Mouse (Mus musculus): ENCODE measurements around the gene Erbb2.
"Not testable (repeated sequence)": the region's sequence is repeated elsewhere in the genome, so short reads cannot be mapped to it uniquely, and the experiment has no call there.

The Erbb2 gene

GRCm38 (mm10) chr11:98412273-98412796 is at the start of gene Erbb2:
TSS of gene Erbb2 (plus strand) at chr11:98412470.
- DNase-seq (ENCODE audit: low spot score) = no peak

DNA sequence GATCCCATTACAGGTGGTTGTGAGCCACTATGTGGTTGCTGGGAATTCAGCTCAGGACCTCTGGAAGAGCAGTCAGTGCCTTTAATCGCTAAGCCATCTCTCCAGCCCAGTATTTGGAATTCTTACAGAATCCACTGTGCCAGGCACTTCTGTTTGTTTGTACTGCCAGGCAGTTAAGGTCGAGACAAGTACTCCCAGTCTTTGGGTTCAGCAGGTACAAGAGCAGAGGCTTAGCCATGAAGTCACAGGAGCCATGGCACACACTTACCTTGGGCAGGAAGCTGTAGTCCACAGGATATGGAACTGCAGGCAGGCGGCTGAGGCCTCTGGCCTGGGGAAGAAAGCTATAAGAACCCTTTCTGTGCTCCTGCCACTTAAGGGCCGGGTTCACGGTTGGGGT is 48.5 kb upstream of the Erbb2 start:
- no peak for DNase-seq (ENCODE audit: low spot score)

DNA sequence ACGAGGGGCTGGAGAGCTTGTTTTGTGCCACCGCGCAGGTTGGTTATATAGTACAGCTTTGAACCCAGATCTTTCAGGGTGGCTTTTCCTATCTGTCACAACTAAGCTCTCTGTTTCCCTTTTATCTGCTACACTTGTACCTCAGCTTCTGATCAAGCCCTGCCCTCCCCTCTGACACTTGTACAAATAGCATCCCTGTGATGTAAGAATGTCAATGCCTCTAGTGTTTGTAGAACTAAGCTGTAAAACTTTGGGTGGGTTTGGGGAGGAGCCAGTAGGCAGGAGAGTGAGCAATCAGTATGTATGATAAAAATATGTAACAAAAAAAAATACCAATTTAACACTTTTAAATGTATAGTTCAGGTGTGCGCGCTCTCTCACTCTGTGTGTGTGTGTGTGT is 47.9 kb upstream of the Erbb2 start:
- no peak for DNase-seq (ENCODE audit: low spot score)

GRCm38 (mm10) chr11:98366290-98366689 is 46.0 kb upstream of the Erbb2 start:
- no peak for DNase-seq (ENCODE audit: low spot score)

DNA sequence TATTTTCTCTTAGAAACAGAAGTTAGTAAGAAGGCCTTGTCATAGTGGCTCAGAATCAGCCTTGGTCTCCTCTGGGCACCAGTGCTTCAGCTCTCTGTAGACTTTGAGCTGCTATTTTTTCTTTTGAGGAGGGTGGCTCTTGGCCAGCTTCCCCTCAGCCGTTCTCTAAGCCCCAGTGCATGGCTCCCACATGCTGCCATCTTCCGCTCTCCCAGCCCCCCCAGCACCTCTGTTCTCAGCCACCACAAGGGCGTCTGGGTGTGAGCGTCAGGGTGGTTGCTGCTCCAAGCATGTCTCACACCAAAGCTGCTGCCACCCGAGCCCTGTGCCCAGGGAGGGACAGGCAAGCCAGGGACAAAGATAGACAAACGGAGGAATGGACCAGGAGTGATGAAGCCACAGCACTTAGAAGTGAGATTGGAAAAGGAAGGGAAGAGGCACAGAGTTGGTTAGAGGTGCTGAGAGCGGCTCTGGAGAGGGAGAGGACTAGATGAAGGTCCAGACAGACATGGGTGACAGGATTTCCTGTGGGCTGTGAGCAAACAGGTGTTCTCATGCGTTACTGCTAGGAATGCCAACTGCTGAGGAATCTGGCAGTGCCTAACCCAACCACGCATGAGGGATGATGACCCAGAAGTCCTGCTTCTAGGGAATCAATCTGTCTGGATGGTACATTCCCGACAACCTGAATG is 45.0 kb upstream of the Erbb2 start:
- peak; percentile 60 for DNase-seq (ENCODE audit: low spot score)

GRCm38 (mm10) chr11:98367863-98368186 is 44.4 kb upstream of the Erbb2 start:
- no peak for DNase-seq (ENCODE audit: low spot score)

DNA sequence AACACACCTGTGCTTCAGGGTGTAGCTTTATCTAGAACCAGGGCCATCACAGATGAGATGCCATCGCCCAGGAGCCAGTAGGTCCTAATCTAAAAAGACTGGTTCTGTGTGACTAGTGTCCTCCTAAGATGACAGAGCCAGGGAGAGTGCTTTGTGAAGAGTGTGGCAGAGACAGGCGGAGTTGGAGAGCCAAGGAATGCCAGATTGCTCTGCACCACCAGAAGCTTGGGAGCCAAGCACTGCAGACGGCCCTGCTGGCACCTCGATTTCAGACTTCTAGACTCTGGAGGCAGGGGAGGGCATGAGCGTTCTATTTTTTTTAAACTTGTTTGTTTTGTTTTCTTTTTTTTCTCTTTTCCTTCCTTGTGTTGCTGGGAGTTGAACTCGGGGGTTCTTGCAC is 42.9 kb upstream of the Erbb2 start:
- no peak for DNase-seq (ENCODE audit: low spot score)

- no peak for DNase-seq (ENCODE audit: low spot score)
Measured at GRCm38 (mm10) chr11:98370588-98370987, 41.7 kb upstream of the Erbb2 start.

DNA sequence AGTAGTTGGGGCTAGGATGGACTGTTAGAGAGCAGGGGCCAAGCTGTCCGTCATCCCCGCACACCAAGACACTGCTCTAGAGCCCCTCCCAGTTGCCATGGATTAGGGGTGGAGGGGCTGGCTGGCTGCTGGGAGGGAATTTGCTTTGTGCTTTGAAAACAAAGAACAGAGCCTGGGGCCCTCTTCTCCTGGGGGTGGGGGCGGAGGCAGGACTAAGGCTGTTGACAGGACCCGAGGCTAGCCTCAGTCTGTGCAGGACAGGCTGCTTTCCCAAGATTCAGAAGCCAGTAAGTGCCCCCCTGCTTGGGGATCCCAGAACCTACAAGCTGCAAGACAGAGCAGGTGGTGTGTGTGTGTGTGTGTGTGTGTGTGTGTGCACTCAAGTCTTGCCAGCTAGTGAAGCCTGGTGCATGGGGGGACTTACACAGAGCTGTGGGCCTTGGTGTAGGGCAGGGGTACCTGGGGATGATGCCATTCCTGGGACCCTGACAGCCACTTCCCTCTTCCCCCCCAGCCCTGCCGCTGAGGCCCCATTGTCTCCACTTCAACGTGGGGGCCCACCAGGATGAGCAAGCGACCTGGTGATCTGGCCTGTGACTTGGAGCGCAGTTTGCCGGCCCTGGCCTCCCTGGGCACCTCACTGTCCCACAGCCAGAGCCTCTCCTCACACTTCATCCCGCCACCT is 40.6 kb upstream of the Erbb2 start:
- DNase-seq (ENCODE audit: low spot score) = no peak

GRCm38 (mm10) chr11:98372406-98372805 is 39.9 kb upstream of the Erbb2 start:
- DNase-seq (ENCODE audit: low spot score) = peak; percentile 74

- no peak for DNase-seq (ENCODE audit: low spot score)
Measured at GRCm38 (mm10) chr11:98373244-98373643, 39.0 kb upstream of the Erbb2 start.

DNA sequence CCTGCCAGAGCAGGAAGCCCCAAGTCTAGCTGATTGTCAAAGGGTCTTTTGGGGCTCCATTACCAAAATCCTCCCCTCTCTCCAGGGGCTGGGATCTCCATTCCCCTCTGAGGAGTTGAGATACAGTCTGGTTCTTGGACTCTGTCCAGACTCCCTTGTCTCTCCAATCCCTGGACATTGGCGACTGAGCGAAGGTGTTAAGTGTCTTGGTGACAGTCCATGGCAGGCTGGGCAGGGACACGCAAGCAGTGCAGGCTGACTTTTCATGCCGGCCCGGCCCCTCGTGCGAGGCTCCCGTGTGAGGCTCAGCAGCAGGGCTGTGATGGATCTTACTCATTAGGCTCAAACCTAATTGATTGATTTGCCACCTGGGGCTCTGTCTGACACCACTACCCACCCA is 38.0 kb upstream of the Erbb2 start:
- no peak for DNase-seq (ENCODE audit: low spot score)

DNA sequence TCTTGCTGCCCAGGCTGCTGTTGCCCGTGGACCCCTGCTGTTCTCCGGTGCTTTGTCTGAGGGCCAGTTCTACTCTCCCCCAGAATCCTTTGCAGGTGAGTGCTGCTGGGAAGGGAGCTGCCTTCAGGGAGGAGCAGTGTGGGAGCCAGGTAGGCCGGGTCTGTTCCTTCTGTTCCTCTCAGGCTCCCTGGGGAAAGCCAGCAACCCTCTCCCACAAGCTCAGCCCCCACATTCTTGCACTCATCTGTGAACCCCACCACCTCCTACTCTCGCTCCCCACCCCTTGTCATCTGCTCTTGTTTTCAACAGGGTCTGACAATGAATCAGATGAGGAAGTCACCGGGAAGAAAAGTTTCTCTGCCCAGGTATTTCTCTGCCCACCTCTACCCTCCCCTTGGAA is 35.5 kb upstream of the Erbb2 start:
- DNase-seq (ENCODE audit: low spot score) = no peak

GRCm38 (mm10) chr11:98377787-98378186 is 34.5 kb upstream of the Erbb2 start:
- no peak for DNase-seq (ENCODE audit: low spot score)

- DNase-seq (ENCODE audit: low spot score) = no peak
Measured at GRCm38 (mm10) chr11:98379379-98379778, 32.9 kb upstream of the Erbb2 start.

DNA sequence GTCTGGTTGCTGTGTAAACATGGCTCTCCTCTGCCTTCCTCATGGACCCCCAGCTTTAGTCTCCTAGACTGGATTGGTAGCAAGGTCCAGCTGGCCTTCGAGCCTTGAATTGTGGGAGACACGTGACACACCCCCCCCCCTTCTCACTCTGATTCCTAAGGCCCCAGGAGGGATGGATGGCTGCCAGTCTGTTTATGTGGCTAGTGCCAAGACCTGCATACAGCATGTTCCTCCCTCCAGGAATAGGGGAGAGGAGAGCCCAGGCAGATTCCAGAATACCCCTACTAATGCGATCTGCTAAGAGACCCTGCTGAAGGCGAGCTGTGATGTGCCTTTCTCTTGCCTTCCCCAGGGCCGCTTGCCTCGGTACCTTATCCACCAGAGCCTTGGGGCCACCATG is 32.2 kb upstream of the Erbb2 start:
- DNase-seq (ENCODE audit: low spot score) = no peak

DNA sequence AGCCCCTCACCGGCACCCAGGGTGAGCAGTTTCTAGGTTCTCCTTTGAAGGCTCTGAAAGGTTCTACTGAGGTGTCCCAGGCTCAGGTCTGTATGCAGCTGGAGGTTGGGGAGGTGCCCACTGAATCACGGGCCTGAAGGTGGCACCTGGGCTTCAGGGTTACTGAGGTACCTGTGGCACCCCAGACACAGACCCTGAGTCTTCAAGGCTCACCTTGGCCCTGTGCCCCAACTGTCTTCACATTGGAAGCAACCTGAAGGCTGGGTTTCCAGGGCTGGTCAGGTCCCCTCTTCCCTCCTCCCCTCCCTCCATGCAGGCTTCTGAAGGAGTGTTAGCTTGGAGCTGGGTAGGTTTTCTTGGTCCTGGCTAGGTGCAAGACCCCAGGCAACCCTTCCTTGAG is 30.6 kb upstream of the Erbb2 start:
- DNase-seq (ENCODE audit: low spot score) = no peak

DNA sequence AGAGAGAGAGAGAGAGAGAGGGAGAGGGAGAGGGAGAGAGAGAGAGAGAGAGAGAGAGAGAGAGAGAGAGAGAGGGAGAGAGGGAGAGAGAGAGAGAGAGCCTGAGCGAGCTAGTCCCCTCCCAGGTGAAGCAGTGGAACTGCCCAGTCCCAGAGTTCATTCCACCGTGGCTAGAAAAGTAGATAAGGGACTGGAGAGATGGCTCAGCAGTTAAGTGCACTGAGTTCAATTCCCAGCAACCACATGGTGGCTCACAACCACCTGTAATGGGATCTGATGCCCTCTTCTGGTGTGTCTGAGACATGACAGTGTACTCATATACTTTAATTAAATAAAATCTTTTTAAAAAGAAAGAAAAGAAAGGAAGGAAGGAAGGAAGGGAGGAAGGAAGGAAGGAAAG is 29.9 kb upstream of the Erbb2 start:
- DNase-seq (ENCODE audit: low spot score) = not testable (repeated sequence)

- DNase-seq (ENCODE audit: low spot score) = no peak
Measured at GRCm38 (mm10) chr11:98383261-98384030, 28.8 kb upstream of the Erbb2 start, which contains the start of gene Tcap. TSS of gene Tcap (plus strand) at chr11:98383811.

DNA sequence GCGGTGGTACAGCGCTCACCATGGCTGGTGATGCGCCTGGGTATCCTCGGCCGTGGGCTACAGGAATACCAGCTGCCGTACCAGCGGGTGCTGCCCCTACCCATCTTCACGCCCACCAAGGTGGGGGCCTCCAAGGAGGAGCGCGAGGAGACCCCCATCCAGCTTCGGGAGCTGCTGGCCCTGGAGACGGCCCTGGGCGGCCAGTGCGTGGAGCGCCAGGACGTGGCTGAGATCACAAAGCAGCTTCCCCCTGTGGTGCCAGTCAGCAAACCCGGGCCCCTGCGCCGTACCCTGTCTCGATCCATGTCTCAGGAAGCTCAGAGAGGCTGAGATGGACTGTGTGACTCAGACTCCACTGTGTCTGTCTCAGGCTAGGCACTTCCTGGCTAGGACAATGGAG is 28.1 kb upstream of the Erbb2 start:
- DNase-seq (ENCODE audit: low spot score) = no peak

- no peak for DNase-seq (ENCODE audit: low spot score)
Measured at GRCm38 (mm10) chr11:98384721-98385637, 27.3 kb upstream of the Erbb2 start.
